22 mouse cellular contexts compared by ENCODE assay signal in genomic region chr9:21794344-21794834, GRCm38 (mm10). TPM values are rescaled to one million over a fixed set of nuclear protein-coding genes. Genes with fewer than 3 reads are reported as not detected.
"Had no signal": no experiment of that assay in that cellular context is flagged by ENCODE, and none has a peak within 500 bp of the region (broad histone marks: within the 10 kb centered on the region; RNA-seq: fewer than 3 reads in every experiment).

No protein-coding gene starts in this region.

- H3K9ac ChIP-seq: kidney, embryonic 15.5 days; limb, embryonic 12.5 days; limb, embryonic 15.5 days; liver, embryonic 14.5 days; liver, postnatal 0 days; lung, embryonic 14.5 days; midbrain, embryonic 13.5 days had no signal

- H3K9me3 ChIP-seq: kidney, embryonic 15.5 days; limb, embryonic 12.5 days; limb, embryonic 15.5 days; midbrain, embryonic 13.5 days had no signal

- DNase-seq: kidney, adult 8-10 months; kidney, postnatal 10 days; kidney, postnatal 36 days; layer of hippocampus, postnatal 36 days; left cerebral cortex, postnatal 4 days; liver, postnatal 0 days; lung, embryonic 14.5 days; thymus, adult 18-20 months; thymus, postnatal 36 days had no signal

- H3K4me3 ChIP-seq: kidney, embryonic 15.5 days; left cerebral cortex, adult 2 months; limb, embryonic 12.5 days; limb, embryonic 15.5 days; midbrain, embryonic 13.5 days had no signal

- H3K27ac ChIP-seq: kidney, embryonic 15.5 days; left cerebral cortex, adult 2 months; limb, embryonic 12.5 days; limb, embryonic 15.5 days; liver, embryonic 14.5 days; macrophage; midbrain, embryonic 13.5 days; stomach, postnatal 0 days had no signal

RNA-seq across cellular contexts. Expression of gene Angptl8, which starts 40.9 kb away (rescaled TPM):
- total RNA-seq: layer of hippocampus, adult 8-10 months; layer of hippocampus, postnatal 10 days; layer of hippocampus, postnatal 36 days; left cerebral cortex, adult 2 months; left cerebral cortex, postnatal 10 days; left cerebral cortex, postnatal 4 days; midbrain, postnatal 0 days had no signal
- polyA plus RNA-seq: macrophage; neural tube, embryonic 11.5 days had no signal
